Mouse (Mus musculus): Measurements from ENCODE around the gene Wdr61. TPM values are rescaled to one million over a fixed set of nuclear protein-coding genes. Genes with fewer than 3 reads are reported as not detected.

Wdr61 gene
- polyA plus RNA-seq, 2 experiments, result 50.6 to 108 TPM

GRCm38 (mm10) chr9:54726315-54726714 is 8.0 kb downstream of the Wdr61 start:
- 73% methylated on average over 5 of the region's 5 CpGs for WGBS (ENCODE audit: insufficient replicate concordance)
- peaks cover 55% of the 10 kb centered on the region for H3K36me3 ChIP-seq (replicated peaks; ENCODE audit: control insufficient read depth, insufficient read depth, low read depth)

DNA sequence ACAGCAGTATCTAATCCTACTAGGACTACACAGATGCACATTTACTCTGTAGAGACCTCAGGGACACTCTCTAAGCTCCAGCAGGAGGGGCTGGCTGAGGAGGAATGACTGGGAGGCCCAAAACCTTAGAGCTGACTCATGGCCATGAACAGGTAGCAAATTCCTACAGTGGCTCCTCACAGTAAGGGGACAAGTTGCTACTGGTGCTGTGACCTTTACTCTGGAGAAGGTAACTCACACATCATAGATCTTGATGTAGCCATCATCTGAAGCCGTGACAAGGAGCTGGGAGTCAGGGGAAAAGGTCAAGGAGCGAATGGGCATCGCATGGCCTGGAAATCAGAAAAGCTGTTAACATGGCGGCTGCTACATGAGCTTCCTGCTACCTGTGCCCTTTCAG is 11.7 kb downstream of the Wdr61 start:
- 86% methylated on average over 4 of the region's 4 CpGs for WGBS (ENCODE audit: insufficient replicate concordance)

More at GRCm38 (mm10) chr9:54726315-54726714, 8.0 kb downstream of the Wdr61 start:
- no peak overlapping the region for H3K4me2 ChIP-seq (ENCODE audit: low read depth)
- H3K9ac ChIP-seq (replicated peaks), result no peak overlapping the region
- H3K27me3 ChIP-seq (ENCODE audit: control insufficient read depth, insufficient read depth, low read length), result no peaks in the 10 kb centered on the region
- no peak overlapping the region for H3K4me3 ChIP-seq (ENCODE audit: insufficient read depth in 1 of 2, low read depth in 2 of 2, low read length in 2 of 2)
- DNase-seq (ENCODE audit: low read depth in 3 of 3, low spot score in 3 of 3), result no peak
- TF ChIP-seq CTCF (IDR thresholded peaks at IDR 0.05; ENCODE audit: low read depth), result no peak
- no peak for TF ChIP-seq EP300 (IDR thresholded peaks at IDR 0.05; ENCODE audit: low read depth)
- no peaks in the 10 kb centered on the region for H3K9me3 ChIP-seq (ENCODE audit: control insufficient read depth, low read length)
- ATAC-seq (ENCODE audit: insufficient read depth), result no peak
- no peak overlapping the region for H3K27ac ChIP-seq
- H3K4me1 ChIP-seq (replicated peaks; ENCODE audit: control insufficient read depth in 2 of 2, insufficient read depth in 2 of 2, low read length in 1 of 2), result no peaks in the 10 kb centered on the region

GRCm38 (mm10) chr9:54722156-54722555 is 12.2 kb downstream of the Wdr61 start:
- no peak; the same call in 1 of the 2 replicates for ATAC-seq (ENCODE audit: insufficient read depth)

More for the DNA sequence above, 11.7 kb downstream of the Wdr61 start:
- H3K4me3 ChIP-seq (ENCODE audit: insufficient read depth in 1 of 2, low read depth in 2 of 2, low read length in 2 of 2), result no peak overlapping the region
- H3K27me3 ChIP-seq (ENCODE audit: control insufficient read depth, insufficient read depth, low read length), result no peaks in the 10 kb centered on the region
- no peak overlapping the region for H3K9ac ChIP-seq (replicated peaks)
- H3K27ac ChIP-seq, result no peak overlapping the region
- peaks cover 69% of the 10 kb centered on the region for H3K36me3 ChIP-seq (replicated peaks; ENCODE audit: control insufficient read depth, insufficient read depth, low read depth)
- no peaks in the 10 kb centered on the region for H3K9me3 ChIP-seq (ENCODE audit: control insufficient read depth, low read length)
- ATAC-seq (ENCODE audit: insufficient read depth) (no peak), DNase-seq (ENCODE audit: low read depth in 3 of 3, low spot score in 3 of 3) (no peak)
- TF ChIP-seq CTCF (IDR thresholded peaks at IDR 0.05; ENCODE audit: low read depth) (no peak), EP300 (IDR thresholded peaks at IDR 0.05; ENCODE audit: low read depth) (no peak)
- H3K4me2 ChIP-seq (ENCODE audit: low read depth), result no peak overlapping the region
- 0 out of 4 replicates have a peak, but pooled peaks cover 0 to 2% of the 10 kb centered on the region in 2 experiments for H3K4me1 ChIP-seq (replicated peaks; ENCODE audit: control insufficient read depth in 2 of 2, insufficient read depth in 2 of 2, low read length in 1 of 2)

DNA sequence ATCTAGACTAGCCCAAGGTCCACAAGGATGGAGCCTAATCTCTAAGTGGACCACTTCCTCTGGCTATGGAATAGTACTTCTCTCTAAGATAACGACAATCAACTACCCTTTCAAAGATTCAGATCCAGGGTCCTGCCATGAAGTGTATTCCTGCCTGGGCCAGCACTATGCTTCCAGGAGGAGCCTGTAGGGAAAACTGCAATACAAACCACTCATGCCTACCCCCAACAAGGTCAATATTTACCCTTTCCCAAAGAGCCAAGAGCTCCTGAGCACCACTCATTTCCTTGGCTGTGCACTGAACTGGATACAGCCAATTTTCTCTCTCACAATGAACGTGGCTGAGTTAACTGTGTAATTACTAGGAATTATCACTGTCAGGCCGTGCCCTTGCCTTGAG is 16.8 kb downstream of the Wdr61 start:
- H3K36me3 ChIP-seq (replicated peaks; ENCODE audit: control insufficient read depth, insufficient read depth, low read depth), result peaks cover 75% of the 10 kb centered on the region
- WGBS (ENCODE audit: insufficient replicate concordance), result 75% methylated on average over 3 of the region's 3 CpGs
- DNase-seq (ENCODE audit: low read depth in 3 of 3, low spot score in 3 of 3), result no peak

More at GRCm38 (mm10) chr9:54722156-54722555, 12.2 kb downstream of the Wdr61 start:
- TF ChIP-seq EP300 (IDR thresholded peaks at IDR 0.05; ENCODE audit: low read depth) (no peak), CTCF (IDR thresholded peaks at IDR 0.05; ENCODE audit: low read depth) (no peak)
- Histone ChIP-seq H3K36me3 (replicated peaks; ENCODE audit: control insufficient read depth, insufficient read depth, low read depth) (peaks cover 69% of the 10 kb centered on the region), H3K27me3 (ENCODE audit: control insufficient read depth, insufficient read depth, low read length) (no peaks in the 10 kb centered on the region), H3K4me2 (ENCODE audit: low read depth) (no peak overlapping the region), H3K9me3 (ENCODE audit: control insufficient read depth, low read length) (no peaks in the 10 kb centered on the region), H3K4me1 (replicated peaks; ENCODE audit: control insufficient read depth in 2 of 2, insufficient read depth in 2 of 2, low read length in 1 of 2) (0 out of 4 replicates have a peak, but pooled peaks cover 0 to 2% of the 10 kb centered on the region in 2 experiments), H3K4me3 (ENCODE audit: insufficient read depth in 1 of 2, low read depth in 2 of 2, low read length in 2 of 2) (no peak overlapping the region), H3K27ac (no peak overlapping the region), H3K9ac (replicated peaks) (no peak overlapping the region)
- no peak for DNase-seq (ENCODE audit: low read depth in 3 of 3, low spot score in 3 of 3)
- 74% methylated on average over 7 of the region's 7 CpGs for WGBS (ENCODE audit: insufficient replicate concordance)

DNA sequence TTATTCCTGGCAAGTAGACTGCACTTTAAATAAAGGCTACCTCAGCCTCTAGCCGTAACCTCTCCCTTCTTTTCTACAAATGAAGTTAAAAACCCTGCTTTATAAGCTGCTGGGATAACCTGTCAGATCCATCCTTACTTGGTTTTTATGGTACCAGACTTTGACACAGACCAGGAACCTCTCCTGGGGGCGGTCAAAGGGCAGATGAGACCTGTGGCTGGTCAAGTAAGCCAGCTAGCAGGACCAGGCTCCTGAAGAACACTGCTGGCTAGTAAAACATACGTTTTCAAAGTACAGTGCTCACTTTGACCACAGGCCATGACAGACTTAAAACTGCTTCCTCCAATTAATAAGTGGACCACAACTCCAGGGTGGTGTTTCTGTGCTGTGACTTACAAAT is 18.5 kb downstream of the Wdr61 start:
- H3K4me1 ChIP-seq (replicated peaks; ENCODE audit: control insufficient read depth in 2 of 2, insufficient read depth in 2 of 2, low read length in 1 of 2), result 0 out of 4 replicates have a peak, but pooled peaks cover 0 to 2% of the 10 kb centered on the region in 2 experiments
- no peaks in the 10 kb centered on the region for H3K27me3 ChIP-seq (ENCODE audit: control insufficient read depth, insufficient read depth, low read length)
- ATAC-seq (ENCODE audit: insufficient read depth), result no peak
- no peak for DNase-seq (ENCODE audit: low read depth in 3 of 3, low spot score in 3 of 3)
- 77% methylated on average over 3 of the region's 3 CpGs for WGBS (ENCODE audit: insufficient replicate concordance)
- no peak overlapping the region for H3K4me2 ChIP-seq (ENCODE audit: low read depth)
- H3K27ac ChIP-seq, result no peak overlapping the region
- TF ChIP-seq CTCF (IDR thresholded peaks at IDR 0.05; ENCODE audit: low read depth) (no peak), EP300 (IDR thresholded peaks at IDR 0.05; ENCODE audit: low read depth) (no peak)
- no peak overlapping the region for H3K4me3 ChIP-seq (ENCODE audit: insufficient read depth in 1 of 2, low read depth in 2 of 2, low read length in 2 of 2)
- no peak overlapping the region for H3K9ac ChIP-seq (replicated peaks)
- peaks cover 84% of the 10 kb centered on the region for H3K36me3 ChIP-seq (replicated peaks; ENCODE audit: control insufficient read depth, insufficient read depth, low read depth)
- no peaks in the 10 kb centered on the region for H3K9me3 ChIP-seq (ENCODE audit: control insufficient read depth, low read length)

More for the DNA sequence above, 16.8 kb downstream of the Wdr61 start:
- Histone ChIP-seq H3K9me3 (ENCODE audit: control insufficient read depth, low read length) (no peaks in the 10 kb centered on the region), H3K4me3 (ENCODE audit: insufficient read depth in 1 of 2, low read depth in 2 of 2, low read length in 2 of 2) (no peak overlapping the region), H3K9ac (replicated peaks) (no peak overlapping the region), H3K27me3 (ENCODE audit: control insufficient read depth, insufficient read depth, low read length) (no peaks in the 10 kb centered on the region), H3K4me1 (replicated peaks; ENCODE audit: control insufficient read depth in 2 of 2, insufficient read depth in 2 of 2, low read length in 1 of 2) (0 out of 4 replicates have a peak, but pooled peaks cover 0 to 2% of the 10 kb centered on the region in 2 experiments), H3K27ac (no peak overlapping the region), H3K4me2 (ENCODE audit: low read depth) (no peak overlapping the region)
- no peak for ATAC-seq (ENCODE audit: insufficient read depth)
- no peak for TF ChIP-seq EP300 (IDR thresholded peaks at IDR 0.05; ENCODE audit: low read depth)
- TF ChIP-seq CTCF (IDR thresholded peaks at IDR 0.05; ENCODE audit: low read depth), result no peak

Data from liver, embryonic 14.5 days (tissue).